Mouse (Mus musculus): ENCODE measurements around the gene St8sia4.
"Not testable (repeated sequence)": the region's sequence is repeated elsewhere in the genome, so short reads cannot be mapped to it uniquely, and the experiment has no call there.

St8sia4 gene

DNA sequence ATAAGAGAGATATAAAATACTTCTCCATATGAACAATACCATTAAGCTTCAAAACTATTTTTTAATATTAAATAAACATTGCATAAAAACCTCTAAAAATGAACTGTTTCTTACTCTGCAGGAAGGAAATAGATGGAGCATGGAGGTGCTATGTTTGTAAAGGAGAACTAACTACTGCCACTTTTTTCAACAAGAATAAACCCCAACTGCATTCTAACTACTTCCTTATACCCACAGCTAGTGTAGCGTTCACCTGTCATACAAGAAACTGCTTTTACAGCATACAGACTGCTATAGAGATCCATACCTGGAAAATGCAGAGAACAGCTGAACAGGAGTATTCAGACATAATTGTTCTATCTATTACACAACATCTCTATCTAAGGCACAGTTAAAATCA lies 70.5 kb downstream of the St8sia4 start:
- ATAC-seq (ENCODE audit: low TSS enrichment) = no peak

DNA sequence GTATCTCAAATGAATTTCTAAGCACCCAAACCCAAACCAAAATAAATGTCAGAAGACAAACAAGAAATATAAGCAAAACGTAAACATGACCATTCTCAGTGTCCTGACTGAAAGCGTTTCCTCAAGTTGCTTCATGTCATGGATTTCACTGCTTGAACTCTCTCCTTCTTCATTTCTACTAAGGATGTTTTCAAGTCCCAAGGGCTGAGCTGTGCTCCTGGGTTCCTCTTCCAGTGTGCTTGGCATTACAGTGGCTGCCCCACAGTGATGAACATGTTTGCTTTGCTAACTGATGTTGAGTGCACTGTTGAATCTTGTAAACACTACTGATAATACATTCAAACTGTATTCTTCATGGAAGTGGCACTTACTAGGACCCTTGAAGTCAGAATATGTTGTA lies 76.3 kb downstream of the St8sia4 start:
- ATAC-seq (ENCODE audit: low TSS enrichment) = no peak

DNA sequence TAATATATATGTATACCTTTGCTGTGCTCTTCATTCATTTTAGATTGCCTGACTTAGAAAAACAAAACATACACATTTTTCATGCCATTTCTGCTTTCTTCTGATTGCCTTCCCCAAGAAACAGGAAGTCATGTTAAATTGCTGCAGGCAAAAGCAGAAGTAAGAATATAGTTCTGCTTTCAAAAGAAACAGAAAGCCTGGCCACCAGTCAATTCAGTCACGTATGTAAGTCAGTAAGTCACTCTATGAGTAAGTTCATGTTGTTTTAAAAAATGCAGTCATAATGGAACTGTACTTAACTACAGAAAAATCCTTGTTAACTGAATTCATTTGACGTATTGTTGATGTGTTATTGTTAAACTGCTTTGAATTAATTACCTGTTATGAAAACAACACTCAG lies 77.3 kb downstream of the St8sia4 start:
- ATAC-seq (ENCODE audit: low TSS enrichment) = no peak

DNA sequence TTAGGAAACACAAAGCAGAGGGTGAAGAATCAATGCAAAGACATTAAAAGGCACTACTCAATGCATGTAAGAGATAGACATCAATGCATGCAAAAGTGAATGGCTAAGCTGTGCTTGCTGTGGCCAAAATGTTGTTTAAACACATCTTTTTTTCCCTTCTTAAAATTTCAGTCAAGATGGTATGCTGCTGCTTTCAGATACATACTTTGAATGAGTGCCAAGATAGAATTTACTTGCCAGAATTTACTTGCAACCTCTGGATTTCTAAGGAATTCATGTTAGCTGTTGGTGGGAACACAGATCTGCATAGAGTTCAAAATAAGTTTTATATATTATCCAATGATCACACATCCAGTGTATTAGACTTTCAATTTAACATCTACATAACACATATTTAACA lies 77.9 kb downstream of the St8sia4 start:
- no peak for ATAC-seq (ENCODE audit: low TSS enrichment)

DNA sequence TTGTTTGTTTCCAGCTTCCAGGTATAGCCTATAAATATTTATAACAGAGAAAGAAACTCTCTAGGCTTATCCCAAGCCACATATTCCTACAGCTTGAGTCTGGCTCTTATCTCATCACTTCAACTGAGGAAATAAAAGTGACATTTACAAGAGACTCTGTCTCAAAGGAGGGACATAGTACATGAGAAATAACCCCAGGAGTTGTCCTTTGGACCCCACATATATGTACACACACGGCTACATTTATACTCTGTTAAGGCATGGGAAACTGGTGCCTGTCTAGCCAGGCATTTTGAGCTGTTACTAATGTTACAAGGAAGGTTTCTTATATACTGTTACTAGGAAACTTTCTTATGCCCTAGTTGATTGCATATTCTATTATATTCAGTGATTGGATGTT lies 84.1 kb downstream of the St8sia4 start:
- no peak for ATAC-seq (ENCODE audit: low TSS enrichment)

DNA sequence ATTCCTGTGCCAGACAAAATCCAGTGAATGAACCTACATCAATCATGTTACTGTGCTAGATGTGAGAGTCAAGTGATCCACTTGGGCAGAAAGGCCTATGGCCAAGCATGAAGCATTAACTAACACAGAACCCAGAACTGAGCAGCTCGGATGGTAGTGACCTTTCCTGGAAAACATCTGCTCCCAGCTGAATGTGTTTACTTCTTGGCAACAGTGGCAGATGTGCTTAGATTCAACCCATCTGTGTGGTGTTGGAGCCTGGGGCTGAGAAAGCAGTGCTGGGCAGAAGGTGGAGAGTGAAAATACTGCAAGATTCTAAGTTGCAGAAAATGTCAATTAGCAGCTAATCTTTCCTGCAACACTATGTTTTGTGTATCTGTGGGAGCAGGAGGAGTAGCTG lies 85.1 kb downstream of the St8sia4 start:
- no peak for ATAC-seq (ENCODE audit: low TSS enrichment)

DNA sequence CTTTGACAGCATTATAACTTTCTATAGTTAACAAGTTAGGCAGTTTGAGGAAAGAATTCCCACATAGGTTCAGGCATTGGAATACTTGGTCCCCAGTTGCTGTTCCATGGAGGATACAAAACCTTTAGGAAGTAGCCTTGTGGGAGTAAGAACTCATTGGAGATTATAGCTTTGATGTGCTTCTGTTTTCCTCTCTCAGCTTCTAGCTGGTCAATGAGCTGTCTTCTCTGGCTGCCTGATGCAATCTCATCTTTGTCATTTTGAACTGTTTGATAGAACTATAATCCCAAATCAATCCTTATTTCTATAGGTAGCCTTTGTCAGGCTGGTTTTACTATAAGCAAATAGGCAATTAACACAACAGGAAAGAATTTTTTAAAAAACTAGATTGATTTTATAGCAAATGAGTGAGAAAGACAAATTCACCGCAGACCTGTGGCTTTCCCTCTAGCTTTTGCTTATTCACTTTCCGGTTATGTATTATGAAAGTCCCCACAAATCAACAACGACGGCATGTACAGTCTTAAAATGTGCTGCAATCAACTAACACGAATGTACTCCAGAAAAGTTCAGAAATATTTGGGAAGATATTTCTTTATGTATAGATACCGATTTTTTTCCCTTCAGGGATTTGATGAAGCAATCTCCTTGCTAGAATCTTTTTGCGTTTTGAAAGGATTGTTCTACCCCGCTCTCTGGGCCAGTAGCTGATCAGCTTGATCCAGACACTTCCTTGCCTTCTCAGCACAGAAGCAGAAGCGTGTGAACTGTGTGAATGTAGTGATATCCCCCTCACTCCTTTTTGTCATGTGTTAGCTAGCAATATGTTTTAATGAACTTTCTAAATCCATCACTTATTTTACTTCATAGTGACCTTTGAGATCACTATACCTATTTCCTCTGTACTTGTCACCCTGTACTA lies 94.5 kb downstream of the St8sia4 start:
- no peak for ATAC-seq (ENCODE audit: low TSS enrichment)

DNA sequence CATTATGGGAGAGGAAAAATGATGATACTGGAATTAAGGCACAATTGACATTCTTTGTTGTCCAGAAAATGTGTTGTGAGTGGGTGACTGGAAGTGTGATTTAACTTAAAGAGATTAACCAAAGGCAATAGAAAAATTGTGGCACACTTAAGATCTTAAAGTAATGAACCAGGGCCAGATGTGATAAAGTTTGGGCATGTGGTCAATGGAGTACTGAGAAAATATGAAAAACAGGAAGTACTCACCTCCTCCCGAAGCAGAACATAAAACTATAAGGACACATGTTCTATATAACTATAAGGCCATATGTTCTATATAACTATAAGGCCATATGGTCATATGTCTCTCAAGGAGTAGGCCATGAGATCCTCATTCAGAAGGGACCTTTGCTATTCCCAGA lies 96.3 kb downstream of the St8sia4 start:
- ATAC-seq (ENCODE audit: low TSS enrichment) = no peak

DNA sequence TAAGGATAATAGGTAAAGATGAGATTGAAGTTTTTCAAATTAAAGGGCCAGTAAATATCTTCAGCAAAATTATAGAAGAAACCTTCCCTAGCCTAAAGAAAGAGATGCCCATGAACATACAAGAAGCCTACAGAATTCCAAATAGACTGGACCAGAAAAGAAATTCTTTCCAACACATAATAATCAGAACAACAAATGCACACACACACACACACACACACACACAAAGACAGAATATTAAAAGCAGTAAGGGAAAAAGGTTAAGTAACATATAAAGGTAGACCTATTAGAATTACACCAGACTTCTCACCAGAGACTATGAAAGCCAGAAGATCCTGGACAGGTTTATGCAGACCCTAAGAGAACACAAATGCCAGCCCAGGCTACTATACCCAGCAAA lies 112.8 kb downstream of the St8sia4 start:
- not testable (repeated sequence) for ATAC-seq (ENCODE audit: low TSS enrichment)

DNA sequence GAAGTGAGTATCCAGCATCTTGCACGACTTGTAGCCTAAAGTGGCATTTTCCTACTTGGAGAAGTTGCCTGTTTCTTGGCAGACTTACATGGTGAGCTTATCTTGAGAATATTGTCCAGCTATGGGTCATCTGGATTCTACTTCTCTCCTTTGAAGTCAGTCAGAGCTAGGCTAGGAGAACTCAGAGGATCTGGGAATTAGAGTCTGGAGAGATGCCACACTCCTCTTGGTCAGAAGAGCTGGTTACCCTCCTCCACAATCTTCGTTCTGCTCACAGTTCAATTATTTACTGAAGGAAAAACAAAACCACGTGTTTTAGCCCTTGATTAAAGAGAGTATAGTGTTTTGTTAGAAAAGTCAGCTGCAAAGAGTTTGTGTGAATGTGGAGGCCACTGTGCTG lies 125.9 kb downstream of the St8sia4 start:
- ATAC-seq (ENCODE audit: low TSS enrichment) = no peak
